Mouse (Mus musculus) kidney, adult 2 months (tissue): ENCODE results near the gene 4921504E06Rik.

Experiments used
- CTCF ChIP-seq: fragments of 200-500 bp; conservative IDR thresholded peaks from 2 replicates; pipeline ENCODE4 v1.5.1; 2011; ENCODE audit warnings: low read depth, mild to moderate bottlenecking, control low read depth, low read length, moderate library complexity, mixed read lengths; ENCODE audit not compliant: insufficient read depth, insufficient read length
- POLR2A ChIP-seq: fragments of 200-500 bp; IDR thresholded peaks from one replicate; pipeline ENCODE4 v1.6.1; 2011; ENCODE audit warnings: low read depth, low read length, control low read depth

- TF ChIP-seq CTCF (no peak), POLR2A (no peak)
Observed at GRCm38 (mm10) chr2:19553821-19554592, at the start of gene 4921504E06Rik.
